ENCODE assay signal across 17 mouse cellular contexts in genomic region chr16:64275420-64275819, GRCm38 (mm10).
DNase-seq lines count a peak whose midpoint lies in the region; ATAC-seq and TF ChIP-seq lines count a peak whose summit lies in the region.
"Had no signal": no experiment of that assay in that cellular context is flagged by ENCODE, and none has a peak within 500 bp of the region (broad histone marks: within the 10 kb centered on the region; RNA-seq: fewer than 3 reads in every experiment).

No protein-coding gene starts in this region.

- no peaks in the 10 kb centered on the region for H3K27me3 ChIP-seq in forebrain, embryonic 12.5 days
- H3K27me3 ChIP-seq in hindbrain, embryonic 14.5 days (ENCODE audit: control insufficient read depth, insufficient read depth, low read length) = no peaks in the 10 kb centered on the region
- no peaks in the 10 kb centered on the region for H3K27me3 ChIP-seq in midbrain, postnatal 0 days (ENCODE audit: insufficient read depth, low read length)
- H3K27me3 ChIP-seq: lung, embryonic 15.5 days had no signal

- ATAC-seq in forebrain, embryonic 12.5 days (ENCODE audit: low FRiP score) = peak; percentile 90
- peak; percentile 88; the same call in 1 of the 2 replicates for ATAC-seq in hindbrain, embryonic 14.5 days (ENCODE audit: low FRiP score)
- no peak for ATAC-seq in midbrain, postnatal 0 days (ENCODE audit: low FRiP score)
- no peak for ATAC-seq in cerebellum, adult (ENCODE audit: insufficient number of reproducible peaks, low FRiP score, low TSS enrichment)
- ATAC-seq: CD4-positive, CD25-positive, alpha-beta regulatory T cell, adult 4 months had no signal

- no peak overlapping the region for H3K4me3 ChIP-seq in forebrain, embryonic 12.5 days (replicated peaks)
- no peak overlapping the region for H3K4me3 ChIP-seq in hindbrain, embryonic 14.5 days (replicated peaks; ENCODE audit: low read length)
- no peak overlapping the region for H3K4me3 ChIP-seq in midbrain, postnatal 0 days (ENCODE audit: low read depth, low read length)
- H3K4me3 ChIP-seq: erythroblast, embryonic 14.5 days; heart, adult 2 months; left cerebral cortex, adult 2 months; lung, embryonic 15.5 days had no signal

- H3K27ac ChIP-seq in forebrain, embryonic 12.5 days = no peak overlapping the region
- H3K27ac ChIP-seq in hindbrain, embryonic 14.5 days = no peak overlapping the region
- no peak overlapping the region for H3K27ac ChIP-seq in midbrain, postnatal 0 days (ENCODE audit: low read depth, low read length)
- H3K27ac ChIP-seq: heart, adult 2 months; left cerebral cortex, adult 2 months; lung, embryonic 15.5 days had no signal

- peaks cover 14% of the 10 kb centered on the region for H3K4me1 ChIP-seq in forebrain, embryonic 12.5 days
- H3K4me1 ChIP-seq in hindbrain, embryonic 14.5 days (replicated peaks; ENCODE audit: control insufficient read depth, insufficient read depth, low read length) = peaks cover 5% of the 10 kb centered on the region
- no peaks in the 10 kb centered on the region for H3K4me1 ChIP-seq in midbrain, postnatal 0 days (ENCODE audit: insufficient read depth, low read length)
- H3K4me1 ChIP-seq: lung, embryonic 15.5 days had no signal

- 20% methylated on average over 5 of the region's 5 CpGs for WGBS in forebrain, embryonic 12.5 days
- WGBS in hindbrain, embryonic 14.5 days = 13% methylated on average over 5 of the region's 5 CpGs
- WGBS in midbrain, postnatal 0 days = 16% methylated on average over 5 of the region's 5 CpGs

- no peak overlapping the region for H3K9ac ChIP-seq in forebrain, embryonic 12.5 days
- H3K9ac ChIP-seq in hindbrain, embryonic 14.5 days = no peak overlapping the region
- no peak overlapping the region for H3K9ac ChIP-seq in midbrain, postnatal 0 days (replicated peaks; ENCODE audit: low read length, poor library complexity, severe bottlenecking)
- H3K9ac ChIP-seq: lung, embryonic 15.5 days had no signal

- no peaks in the 10 kb centered on the region for H3K36me3 ChIP-seq in forebrain, embryonic 12.5 days (replicated peaks)
- no peaks in the 10 kb centered on the region for H3K36me3 ChIP-seq in hindbrain, embryonic 14.5 days (replicated peaks; ENCODE audit: control insufficient read depth, insufficient read depth)
- no peaks in the 10 kb centered on the region for H3K36me3 ChIP-seq in midbrain, postnatal 0 days (ENCODE audit: insufficient read depth, low read length)
- H3K36me3 ChIP-seq: lung, embryonic 15.5 days had no signal

- H3K9me3 ChIP-seq in forebrain, embryonic 12.5 days = no peaks in the 10 kb centered on the region
- no peaks in the 10 kb centered on the region for H3K9me3 ChIP-seq in hindbrain, embryonic 14.5 days (ENCODE audit: control insufficient read depth, low read length)
- H3K9me3 ChIP-seq in midbrain, postnatal 0 days (ENCODE audit: low read length) = no peaks in the 10 kb centered on the region
- H3K9me3 ChIP-seq: lung, embryonic 15.5 days had no signal

- no peak for TF ChIP-seq CTCF in brain, embryonic 14.5 days (IDR thresholded peaks at IDR 0.05; ENCODE audit: borderline replicate concordance, extremely low read depth, insufficient read depth, insufficient read length)
- no peak for TF ChIP-seq CTCF in midbrain, postnatal 0 days (IDR thresholded peaks at IDR 0.05)

- H3K4me2 ChIP-seq in forebrain, embryonic 12.5 days = no peak overlapping the region
- no peak overlapping the region for H3K4me2 ChIP-seq in hindbrain, embryonic 14.5 days (replicated peaks)
- no peak overlapping the region for H3K4me2 ChIP-seq in midbrain, postnatal 0 days (ENCODE audit: low read depth, low read length, poor library complexity, severe bottlenecking)
- H3K4me2 ChIP-seq: liver, embryonic 11.5 days; lung, embryonic 15.5 days had no signal

- DNase-seq in brain, embryonic 14.5 days (ENCODE audit: low read depth) = peak; percentile 88
- DNase-seq in hindbrain, embryonic 14.5 days (ENCODE audit: low spot score) = peak; percentile 57
- peak; percentile 56 for DNase-seq in midbrain, postnatal 0 days (ENCODE audit: low spot score)
- DNase-seq in gastrocnemius, postnatal 25 days = no peak
- DNase-seq in layer of hippocampus, adult 18-20 months (ENCODE audit: low spot score in 2 of 2) = no peak
- DNase-seq: adrenal gland, postnatal 25 days; heart, adult 2 months; heart, postnatal 36 days; kidney, adult 11 months; thymus, adult 2 months had no signal

- TF ChIP-seq POLR2A in brain, embryonic 14.5 days (IDR thresholded peaks at IDR 0.05; ENCODE audit: borderline replicate concordance, extremely low read depth, insufficient read depth, insufficient read length, poor library complexity, severe bottlenecking) = no peak

Comparison
In these comparisons a context has a peak if more than half of its experiments do, and no peak if none do; other contexts are left out.
1. DNase-seq: peak in brain, embryonic 14.5 days (single experiment), hindbrain, embryonic 14.5 days (single experiment) and midbrain, postnatal 0 days (single experiment); none in gastrocnemius, postnatal 25 days (single experiment) and layer of hippocampus, adult 18-20 months (0 of 2).
2. ATAC-seq: peak in forebrain, embryonic 12.5 days (single experiment) and hindbrain, embryonic 14.5 days (single experiment); none in midbrain, postnatal 0 days (single experiment) and cerebellum, adult (single experiment).